Mouse (Mus musculus): ENCODE data around the gene Tsen34. TPM values are rescaled to one million over a fixed set of nuclear protein-coding genes. Genes with fewer than 3 reads are reported as not detected.
"Not testable (repeated sequence)": the region's sequence is repeated elsewhere in the genome, so short reads cannot be mapped to it uniquely, and the experiment has no call there.

The Tsen34 gene
- total and polyA plus RNA-seq, 3 experiments: 80.4 to 250 (median 106) TPM

- not testable (repeated sequence) for DNase-seq
These were observed 27.6 kb downstream of the Tsen34 start, which contains the start of gene Pirb for GRCm38 (mm10) chr7:3720268-3720667. TSS of gene Pirb (minus strand) at chr7:3720391.

- not testable (repeated sequence) for DNase-seq
These were observed 32.8 kb downstream of the Tsen34 start for GRCm38 (mm10) chr7:3725459-3725858.

GRCm38 (mm10) chr7:3732675-3733074, 40.0 kb downstream of the Tsen34 start:
- DNase-seq: not testable (repeated sequence)

Small RNA genes lying within 50 kb of the gene (microRNA-seq; reads per million reads assigned to microRNA genes)
- gene Mir3572: 2.9 to 3.5 reads per million in 2 experiments

Other genes starting within 250 kb of the Tsen34 start
- gene Tarm1, start 190.2 kb upstream of the Tsen34 start, total RNA-seq (2021): 1 to 10 TPM in 1 of 2 experiments, under 1 TPM in 1; 0.66 to 1.6 TPM
- gene Tarm1, start 190.2 kb upstream of the Tsen34 start, polyA plus RNA-seq (2012; rRNA removed): 0.18 and 0.29 TPM in 2 replicates
- not detected for gene Oscar, start 76.7 kb upstream of the Tsen34 start, total RNA-seq (2021)
- gene Oscar, start 76.7 kb upstream of the Tsen34 start, polyA plus RNA-seq (2012; rRNA removed): 0.38 and 1.0 TPM in 2 replicates
- gene Ndufa3, start 75.5 kb upstream of the Tsen34 start, total RNA-seq (2021): 100 to 1,000 TPM; 829 to 842 TPM
- 217 and 245 TPM in 2 replicates for gene Ndufa3, start 75.5 kb upstream of the Tsen34 start, polyA plus RNA-seq (2012; rRNA removed)
- 10 to 100 TPM; 24.1 to 26.2 TPM for gene Tfpt, start 62.9 kb upstream of the Tsen34 start, total RNA-seq (2021)
- gene Tfpt, start 62.9 kb upstream of the Tsen34 start, polyA plus RNA-seq (2012; rRNA removed): 3.4 and 4.0 TPM in 2 replicates
- gene Prpf31, start 62.9 kb upstream of the Tsen34 start, total RNA-seq (2021): 10 to 100 TPM; 36.8 to 53.1 TPM
- 20.5 and 33.7 TPM in 2 replicates for gene Prpf31, start 62.9 kb upstream of the Tsen34 start, polyA plus RNA-seq (2012; rRNA removed)
- gene Cnot3, start 47.6 kb upstream of the Tsen34 start, total RNA-seq (2021): 10 to 100 TPM; 52.6 to 61.5 TPM
- 83.3 and 103 TPM in 2 replicates for gene Cnot3, start 47.6 kb upstream of the Tsen34 start, polyA plus RNA-seq (2012; rRNA removed)
- gene Leng1, start 27.0 kb upstream of the Tsen34 start, total RNA-seq (2021): 10 to 100 TPM; 13.2 to 14.4 TPM
- 2.9 and 3.1 TPM in 2 replicates for gene Leng1, start 27.0 kb upstream of the Tsen34 start, polyA plus RNA-seq (2012; rRNA removed)
- gene Tmc4, start 15.3 kb upstream of the Tsen34 start, total RNA-seq (2021): 10 to 100 TPM in 1 of 2 experiments, 1 to 10 TPM in 1; 9.3 to 12.5 TPM
- gene Tmc4, start 15.3 kb upstream of the Tsen34 start, polyA plus RNA-seq (2012; rRNA removed): 14.9 and 18.2 TPM in 2 replicates
- 10 to 100 TPM; 65.4 to 74.4 TPM for gene Mboat7, start 660 bp downstream of the Tsen34 start, total RNA-seq (2021)
- 102 and 133 TPM in 2 replicates for gene Mboat7, start 660 bp downstream of the Tsen34 start, polyA plus RNA-seq (2012; rRNA removed)
- gene Rps9, start 11.1 kb downstream of the Tsen34 start, total RNA-seq (2021): 100 to 1,000 TPM; 768 to 988 TPM
- 285 and 318 TPM in 2 replicates for gene Rps9, start 11.1 kb downstream of the Tsen34 start, polyA plus RNA-seq (2012; rRNA removed)
- 1 to 10 TPM; 2.4 to 3.2 TPM for gene Pirb, start 27.5 kb downstream of the Tsen34 start, total RNA-seq (2021)
- 5.6 and 7.3 TPM in 2 replicates for gene Pirb, start 27.5 kb downstream of the Tsen34 start, polyA plus RNA-seq (2012; rRNA removed)
- under 1 TPM; 0.40 to 0.41 TPM for gene Gm15448, start 132.8 kb downstream of the Tsen34 start, total RNA-seq (2021)
- gene Gm15448, start 132.8 kb downstream of the Tsen34 start, polyA plus RNA-seq (2012; rRNA removed): 0.19 TPM in 1 of 2 replicates, not detected in the other
- gene Pira2, start 152.2 kb downstream of the Tsen34 start, total RNA-seq (2021): under 1 TPM; 0.17 to 0.55 TPM
- 0.30 and 0.44 TPM in 2 replicates for gene Pira2, start 152.2 kb downstream of the Tsen34 start, polyA plus RNA-seq (2012; rRNA removed)
- gene Gm14548, start 205.3 kb downstream of the Tsen34 start, total RNA-seq (2021): under 1 TPM; 0.28 to 0.49 TPM
- 0.36 and 0.74 TPM in 2 replicates for gene Gm14548, start 205.3 kb downstream of the Tsen34 start, polyA plus RNA-seq (2012; rRNA removed)
- gene Lilra6, start 222.6 kb downstream of the Tsen34 start, total RNA-seq (2021): under 1 TPM; 0.38 to 0.49 TPM
- gene Lilra6, start 222.6 kb downstream of the Tsen34 start, polyA plus RNA-seq (2012; rRNA removed): 0.24 and 0.33 TPM in 2 replicates

Measured in adrenal gland, adult 2 months (tissue).